Mouse (Mus musculus) neural tube, embryonic 12.5 days (tissue): ENCODE results near the gene Mybpc1. TPM values are rescaled to one million over a fixed set of nuclear protein-coding genes. Genes with fewer than 3 reads are reported as not detected.

Experiments
- ATAC-seq: fragments of 200-750 bp; cut with Nextera tagmentation; 2 replicates; pipeline ENCODE4 v1.8.0; 2017; ENCODE audit warnings: low read depth, mild to moderate bottlenecking, moderate TSS enrichment, moderate library complexity; ENCODE audit not compliant: low FRiP score
- H3K27ac ChIP-seq: fragments of 300-500 bp; sonication (generic); 2 replicates; pipeline ENCODE4 v1.5.1; 2016
- H3K27me3 ChIP-seq: fragments of 300-500 bp; sonication (generic); replicated peaks from 2 replicates; pipeline ENCODE4 v1.6.1; 2016; ENCODE audit warnings: mild to moderate bottlenecking
- H3K36me3 ChIP-seq: fragments of 300-500 bp; sonication (generic); 2 replicates; pipeline ENCODE4 v1.6.1; 2016; ENCODE audit warnings: mild to moderate bottlenecking
- H3K4me1 ChIP-seq: fragments of 300-500 bp; sonication (generic); 2 replicates; pipeline ENCODE4 v1.6.1; 2016
- H3K4me2 ChIP-seq: fragments of 300-500 bp; sonication (generic); replicated peaks from 2 replicates; pipeline ENCODE4 v1.6.1; 2016; ENCODE audit warnings: mild to moderate bottlenecking
- H3K4me3 ChIP-seq: fragments of 300-500 bp; sonication (generic); 2 replicates; pipeline ENCODE4 v1.5.1; 2016
- H3K9ac ChIP-seq: fragments of 300-500 bp; sonication (generic); 2 replicates; pipeline ENCODE4 v1.6.1; 2016; ENCODE audit warnings: mild to moderate bottlenecking
- H3K9me3 ChIP-seq: fragments of 300-500 bp; sonication (generic); 2 replicates; pipeline ENCODE4 v1.6.1; 2016; ENCODE audit warnings: mild to moderate bottlenecking
- WGBS: fragments of 180-500 bp; shearing (Covaris S2); methylation state at CpG from one replicate; pipeline ENCODE4 v1.1.7; 2016; 5-methylcytosine and 5-hydroxymethylcytosine counted together
- polyA plus RNA-seq: library from polyadenylated mRNA; unstranded; fragments of >200 nt; fragmentation: Nextera tagmentation; extraction: Ambion mirVana; gene quantifications from 2 replicates; pipeline ENCODE4 v1.2.1, GENCODE M21; 2016

Mybpc1 gene
- polyA plus RNA-seq, 1 experiment from 2014 or later: 13.0 TPM

GRCm38 (mm10) chr10:88603773-88604172 is 1.2 kb downstream of the Mybpc1 start:
- H3K9ac ChIP-seq: no peak overlapping the region
- H3K27ac ChIP-seq: no peak overlapping the region
- 75% methylated on average over 2 of the region's 2 CpGs for WGBS
- no peaks in the 10 kb centered on the region for H3K27me3 ChIP-seq
- H3K4me1 ChIP-seq: peaks cover 5% of the 10 kb centered on the region; the same call in 1 of the 2 replicates
- no peak overlapping the region for H3K4me2 ChIP-seq
- no peak overlapping the region for H3K4me3 ChIP-seq
- H3K9me3 ChIP-seq: no peaks in the 10 kb centered on the region
- ATAC-seq: no peak
- no peaks in the 10 kb centered on the region for H3K36me3 ChIP-seq

GRCm38 (mm10) chr10:88603256-88603655 is 1.7 kb downstream of the Mybpc1 start:
- WGBS: 14% methylated on average over 5 of the region's 5 CpGs
- Histone ChIP-seq H3K4me3 (no peak overlapping the region), H3K4me1 (peaks cover 5% of the 10 kb centered on the region; the same call in 1 of the 2 replicates), H3K27ac (no peak overlapping the region), H3K36me3 (no peaks in the 10 kb centered on the region), H3K4me2 (no peak overlapping the region), H3K27me3 (no peaks in the 10 kb centered on the region), H3K9ac (no peak overlapping the region), H3K9me3 (no peaks in the 10 kb centered on the region)
- ATAC-seq: no peak

- H3K4me2 ChIP-seq: no peak overlapping the region
- no peak overlapping the region for H3K4me3 ChIP-seq
- no peak overlapping the region for H3K9ac ChIP-seq
- no peaks in the 10 kb centered on the region for H3K36me3 ChIP-seq
- no peaks in the 10 kb centered on the region for H3K9me3 ChIP-seq
- no peak for ATAC-seq
- H3K27me3 ChIP-seq: no peaks in the 10 kb centered on the region
- 90% methylated on average over 7 of the region's 7 CpGs for WGBS
- peaks cover 5% of the 10 kb centered on the region; the same call in 1 of the 2 replicates for H3K4me1 ChIP-seq
- H3K27ac ChIP-seq: no peak overlapping the region
Measured at GRCm38 (mm10) chr10:88600591-88600990, 4.4 kb downstream of the Mybpc1 start.

DNA sequence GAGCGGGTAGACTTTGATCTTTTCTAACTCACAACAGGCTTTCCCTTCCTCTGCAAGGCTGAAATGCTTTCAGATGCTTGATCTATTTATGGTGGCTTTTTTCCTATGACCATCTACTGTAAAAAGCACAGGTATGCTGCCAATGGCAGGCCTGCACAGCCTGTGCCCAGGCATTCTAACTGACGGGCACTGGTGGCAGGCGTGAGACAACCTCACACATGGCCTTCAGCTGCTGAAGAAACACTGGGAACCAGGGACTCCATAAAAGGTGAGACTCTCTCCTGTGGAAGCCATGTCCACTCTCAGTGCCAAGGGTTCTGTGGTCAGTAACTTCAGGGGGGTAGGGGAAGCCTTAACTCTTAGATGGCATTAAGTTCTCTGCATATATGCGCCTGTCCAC is 12.6 kb downstream of the Mybpc1 start:
- Histone ChIP-seq H3K4me2 (no peak overlapping the region), H3K9ac (no peak overlapping the region), H3K36me3 (no peaks in the 10 kb centered on the region), H3K9me3 (no peaks in the 10 kb centered on the region), H3K27me3 (no peaks in the 10 kb centered on the region), H3K4me1 (no peaks in the 10 kb centered on the region), H3K4me3 (no peak overlapping the region), H3K27ac (no peak overlapping the region)
- 93% methylated on average over 4 of the region's 4 CpGs for WGBS
- ATAC-seq: no peak

- H3K9ac ChIP-seq: no peak overlapping the region
- no peaks in the 10 kb centered on the region for H3K4me1 ChIP-seq
- H3K4me3 ChIP-seq: no peak overlapping the region
- H3K27ac ChIP-seq: no peak overlapping the region
- H3K27me3 ChIP-seq: no peaks in the 10 kb centered on the region
- no peaks in the 10 kb centered on the region for H3K36me3 ChIP-seq
- WGBS: 64% methylated on average over 12 of the region's 12 CpGs
- H3K9me3 ChIP-seq: no peaks in the 10 kb centered on the region
- no peak overlapping the region for H3K4me2 ChIP-seq
- ATAC-seq: no peak
Measured at GRCm38 (mm10) chr10:88591042-88591441, 13.9 kb downstream of the Mybpc1 start.

DNA sequence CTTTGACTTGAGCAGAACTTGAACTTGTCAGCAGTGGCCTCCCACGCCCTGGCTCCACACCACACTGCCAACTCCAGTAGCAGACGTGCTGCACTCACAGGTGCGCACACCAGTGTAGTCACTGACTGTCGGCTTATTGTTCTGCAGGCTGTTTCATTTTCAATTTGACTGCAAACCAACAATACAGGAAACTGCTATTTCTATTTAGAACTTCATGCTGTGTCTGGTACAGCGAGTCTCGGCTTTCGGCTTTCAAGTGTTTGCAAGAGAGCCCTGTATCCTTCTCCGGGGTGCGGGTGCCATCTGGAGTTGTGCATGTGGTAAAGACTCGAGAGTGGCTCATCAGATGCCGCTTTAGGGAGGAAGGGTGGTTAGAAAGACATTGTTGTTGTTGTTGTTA is 20.5 kb downstream of the Mybpc1 start:
- ATAC-seq: no peak
- no peak overlapping the region for H3K9ac ChIP-seq
- no peaks in the 10 kb centered on the region for H3K36me3 ChIP-seq
- no peaks in the 10 kb centered on the region for H3K9me3 ChIP-seq
- H3K4me2 ChIP-seq: no peak overlapping the region
- H3K4me1 ChIP-seq: no peaks in the 10 kb centered on the region
- H3K4me3 ChIP-seq: no peak overlapping the region
- H3K27me3 ChIP-seq: no peaks in the 10 kb centered on the region
- no peak overlapping the region for H3K27ac ChIP-seq
- 89% methylated on average over 11 of the region's 11 CpGs for WGBS

GRCm38 (mm10) chr10:88580786-88581185 is 24.2 kb downstream of the Mybpc1 start:
- no peak overlapping the region for H3K4me2 ChIP-seq
- WGBS: 92% methylated on average over 5 of the region's 5 CpGs

DNA sequence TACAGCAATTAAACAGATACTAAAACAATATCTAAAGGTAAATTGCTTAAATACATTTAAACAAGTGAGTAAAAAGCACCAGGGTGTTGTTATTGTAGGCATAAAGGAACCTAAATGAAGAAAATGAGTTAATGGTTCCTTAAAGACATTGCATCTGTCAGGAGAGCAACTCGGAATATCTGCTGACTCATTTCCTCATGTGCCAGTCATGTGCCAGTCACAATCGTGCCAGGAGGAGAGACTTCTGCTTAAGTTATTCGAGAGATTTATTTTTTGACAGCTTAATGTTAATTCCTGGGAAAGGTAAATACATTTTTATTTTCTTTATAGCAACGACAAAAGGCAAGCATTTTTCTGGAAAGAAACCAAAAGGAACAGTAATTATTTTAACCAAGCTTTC is 26.3 kb downstream of the Mybpc1 start:
- H3K9ac ChIP-seq: no peak overlapping the region
- H3K4me3 ChIP-seq: no peak overlapping the region
- H3K4me1 ChIP-seq: no peaks in the 10 kb centered on the region
- no peaks in the 10 kb centered on the region for H3K9me3 ChIP-seq
- no peak overlapping the region for H3K4me2 ChIP-seq
- ATAC-seq: no peak
- WGBS: 87% methylated on average over 4 of the region's 4 CpGs
- no peaks in the 10 kb centered on the region for H3K36me3 ChIP-seq
- no peaks in the 10 kb centered on the region for H3K27me3 ChIP-seq
- no peak overlapping the region for H3K27ac ChIP-seq

More at GRCm38 (mm10) chr10:88580786-88581185, 24.2 kb downstream of the Mybpc1 start:
- Histone ChIP-seq H3K36me3 (no peaks in the 10 kb centered on the region), H3K9me3 (no peaks in the 10 kb centered on the region), H3K27ac (no peak overlapping the region), H3K4me3 (no peak overlapping the region), H3K4me1 (no peaks in the 10 kb centered on the region), H3K9ac (no peak overlapping the region), H3K27me3 (no peaks in the 10 kb centered on the region)
- no peak for ATAC-seq

- Histone ChIP-seq H3K4me3 (no peak overlapping the region), H3K4me2 (no peak overlapping the region), H3K27me3 (no peaks in the 10 kb centered on the region), H3K9ac (no peak overlapping the region), H3K36me3 (no peaks in the 10 kb centered on the region), H3K4me1 (no peaks in the 10 kb centered on the region), H3K9me3 (no peaks in the 10 kb centered on the region), H3K27ac (no peak overlapping the region)
- ATAC-seq: no peak
- 73% methylated on average over 8 of the region's 8 CpGs for WGBS
Measured at GRCm38 (mm10) chr10:88574115-88574635, 30.8 kb downstream of the Mybpc1 start.

DNA sequence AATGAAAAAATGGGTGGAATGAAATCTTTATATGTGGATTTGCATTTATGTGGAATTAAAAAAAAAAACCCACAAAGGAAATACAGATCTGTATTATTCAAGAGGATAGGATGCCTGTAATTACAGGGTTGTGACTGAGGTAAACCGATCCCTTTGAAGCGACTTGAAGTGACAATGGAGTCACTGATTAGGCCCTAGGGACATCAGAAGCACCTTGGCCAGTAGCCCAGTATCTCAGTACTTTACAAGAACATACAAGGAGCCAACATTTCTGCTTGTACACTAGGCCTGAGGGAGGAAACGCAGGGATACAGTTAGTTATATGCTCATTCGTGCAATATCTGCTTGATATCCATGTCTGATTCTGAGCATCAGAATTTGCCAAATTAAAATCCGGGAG is 32.8 kb downstream of the Mybpc1 start:
- Histone ChIP-seq H3K4me1 (no peaks in the 10 kb centered on the region), H3K4me2 (no peak overlapping the region), H3K4me3 (no peak overlapping the region), H3K27ac (no peak overlapping the region), H3K9ac (no peak overlapping the region), H3K36me3 (no peaks in the 10 kb centered on the region), H3K27me3 (no peaks in the 10 kb centered on the region), H3K9me3 (no peaks in the 10 kb centered on the region)
- 84% methylated on average over 5 of the region's 5 CpGs for WGBS
- ATAC-seq: no peak

- Histone ChIP-seq H3K4me1 (no peaks in the 10 kb centered on the region), H3K27me3 (no peaks in the 10 kb centered on the region), H3K27ac (no peak overlapping the region), H3K4me3 (no peak overlapping the region), H3K9me3 (no peaks in the 10 kb centered on the region), H3K9ac (no peak overlapping the region), H3K36me3 (no peaks in the 10 kb centered on the region), H3K4me2 (no peak overlapping the region)
- 85% methylated on average over 6 of the region's 6 CpGs for WGBS
- no peak for ATAC-seq
Measured at GRCm38 (mm10) chr10:88557046-88557445, 47.9 kb downstream of the Mybpc1 start.

- no peaks in the 10 kb centered on the region for H3K9me3 ChIP-seq
- no peak overlapping the region for H3K9ac ChIP-seq
- no peaks in the 10 kb centered on the region for H3K27me3 ChIP-seq
- no peaks in the 10 kb centered on the region for H3K36me3 ChIP-seq
- no peaks in the 10 kb centered on the region for H3K4me1 ChIP-seq
- H3K4me2 ChIP-seq: no peak overlapping the region
- no peak for ATAC-seq
- H3K4me3 ChIP-seq: no peak overlapping the region
- 93% methylated on average over 2 of the region's 2 CpGs for WGBS
- H3K27ac ChIP-seq: no peak overlapping the region
Measured at GRCm38 (mm10) chr10:88552738-88553137, 52.2 kb downstream of the Mybpc1 start.

DNA sequence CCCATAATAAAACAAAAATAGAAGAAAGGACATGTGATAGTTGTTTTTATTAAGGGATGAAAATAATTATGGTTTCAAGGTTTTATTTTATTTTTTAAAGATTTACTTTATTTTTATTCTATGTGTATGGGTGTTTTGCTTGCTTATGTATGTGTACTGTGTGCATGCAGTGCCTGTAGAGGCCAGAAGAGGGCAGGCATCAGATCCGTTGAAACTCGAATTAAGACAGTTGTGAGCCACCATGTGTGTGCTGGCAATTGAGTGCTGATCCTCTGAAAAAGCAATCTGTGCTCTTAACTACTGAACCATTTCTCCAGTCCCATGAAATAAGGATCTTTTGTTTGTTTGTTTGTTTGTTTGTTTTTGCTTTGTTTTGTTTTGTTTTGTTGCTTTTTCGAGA is 54.7 kb downstream of the Mybpc1 start:
- Histone ChIP-seq H3K4me3 (no peak overlapping the region), H3K4me1 (no peaks in the 10 kb centered on the region), H3K4me2 (no peak overlapping the region), H3K9me3 (no peaks in the 10 kb centered on the region), H3K9ac (no peak overlapping the region), H3K27me3 (no peaks in the 10 kb centered on the region), H3K36me3 (no peaks in the 10 kb centered on the region), H3K27ac (no peak overlapping the region)
- WGBS: 81% methylated on average over 3 of the region's 3 CpGs
- no peak for ATAC-seq
